Mouse (Mus musculus) thymus, postnatal 10 days (tissue): Measurements from ENCODE around the gene Nrxn2.

Experiments used
- DNase-seq, 2 experiments: peaks; one replicate each; pipeline ENCODE4 v3.0.0; 2021; ENCODE audit warnings: low spot score in 2 of 2

Nrxn2 gene

GRCm38 (mm10) chr19:6494504-6495170 is 76.1 kb downstream of the Nrxn2 start:
- no peak for DNase-seq

GRCm38 (mm10) chr19:6495714-6496113 is 77.2 kb downstream of the Nrxn2 start:
- DNase-seq = no peak

GRCm38 (mm10) chr19:6496462-6497149 is 78.1 kb downstream of the Nrxn2 start:
- DNase-seq = no peak

- DNase-seq = no peak
These were observed 78.7 kb downstream of the Nrxn2 start for GRCm38 (mm10) chr19:6497150-6497801.

- DNase-seq = no peak
These were observed 79.3 kb downstream of the Nrxn2 start for GRCm38 (mm10) chr19:6497803-6498202.

GRCm38 (mm10) chr19:6498350-6499131 is 80.0 kb downstream of the Nrxn2 start:
- DNase-seq = no peak

GRCm38 (mm10) chr19:6499860-6500635 is 81.5 kb downstream of the Nrxn2 start:
- no peak for DNase-seq

- DNase-seq = no peak
These were observed 82.1 kb downstream of the Nrxn2 start for GRCm38 (mm10) chr19:6500636-6501025.

- DNase-seq = peak in 1 of 2 experiments; percentile 23
These were observed 83.6 kb downstream of the Nrxn2 start for GRCm38 (mm10) chr19:6502035-6502541.

GRCm38 (mm10) chr19:6502543-6503319 is 84.2 kb downstream of the Nrxn2 start:
- no peak for DNase-seq

- no peak for DNase-seq
These were observed 85.6 kb downstream of the Nrxn2 start for GRCm38 (mm10) chr19:6503926-6504655.

- DNase-seq = no peak
These were observed 86.1 kb downstream of the Nrxn2 start for GRCm38 (mm10) chr19:6504656-6505045.

GRCm38 (mm10) chr19:6507393-6507792 is 88.9 kb downstream of the Nrxn2 start:
- no peak for DNase-seq

- no peak for DNase-seq
These were observed 91.3 kb downstream of the Nrxn2 start for GRCm38 (mm10) chr19:6509881-6510280.

GRCm38 (mm10) chr19:6510546-6510945 is 92.0 kb downstream of the Nrxn2 start:
- no peak for DNase-seq

- DNase-seq = no peak
These were observed 95.0 kb downstream of the Nrxn2 start for GRCm38 (mm10) chr19:6513389-6514139.

GRCm38 (mm10) chr19:6514940-6515339 is 96.4 kb downstream of the Nrxn2 start:
- DNase-seq = no peak

GRCm38 (mm10) chr19:6515448-6515847 is 96.9 kb downstream of the Nrxn2 start:
- DNase-seq = no peak

GRCm38 (mm10) chr19:6516153-6516552 is 97.6 kb downstream of the Nrxn2 start:
- DNase-seq = no peak
